Mouse (Mus musculus) olfactory bulb, adult 2 months (tissue): ENCODE measurements at regions not wholly inside any gene's neighbourhood (a gene's known extent, or its start where the extent isn't known, plus 50 kb on each side); places are given as distances from the start of the nearest gene placed in this dataset.

ENCODE experiments used
- CTCF ChIP-seq: fragments of 200-500 bp; IDR thresholded peaks from 2 replicates; pipeline ENCODE4 v1.5.1; 2012; ENCODE audit warnings: low read depth, mild to moderate bottlenecking, low read length, moderate library complexity; ENCODE audit not compliant: insufficient read depth
- POLR2A ChIP-seq: fragments of 200-500 bp; IDR thresholded peaks from 2 replicates; pipeline ENCODE4 v1.6.1; 2012; ENCODE audit warnings: mild to moderate bottlenecking, low read depth, low read length, moderate library complexity; ENCODE audit not compliant: insufficient read depth

- TF ChIP-seq CTCF (no peak), POLR2A (no peak)
These were observed 178.0 kb downstream of the Uaca start for GRCm38 (mm10) chr9:60972201-60972910.
